Mouse (Mus musculus) neural tube, embryonic 12.5 days (tissue): ENCODE results near the gene Cnot4. TPM values are rescaled to one million over a fixed set of nuclear protein-coding genes. Genes with fewer than 3 reads are reported as not detected.
"Not testable (repeated sequence)": the region's sequence is repeated elsewhere in the genome, so short reads cannot be mapped to it uniquely, and the experiment has no call there.

Experiments used
- ATAC-seq: fragments of 200-750 bp; cut with Nextera tagmentation; 2 replicates; pipeline ENCODE4 v1.8.0; 2017; ENCODE audit warnings: low read depth, mild to moderate bottlenecking, moderate TSS enrichment, moderate library complexity; ENCODE audit not compliant: low FRiP score
- H3K27ac ChIP-seq: fragments of 300-500 bp; sonication (generic); 2 replicates; pipeline ENCODE4 v1.5.1; 2016
- H3K27me3 ChIP-seq: fragments of 300-500 bp; sonication (generic); replicated peaks from 2 replicates; pipeline ENCODE4 v1.6.1; 2016; ENCODE audit warnings: mild to moderate bottlenecking
- H3K36me3 ChIP-seq: fragments of 300-500 bp; sonication (generic); 2 replicates; pipeline ENCODE4 v1.6.1; 2016; ENCODE audit warnings: mild to moderate bottlenecking
- H3K4me1 ChIP-seq: fragments of 300-500 bp; sonication (generic); 2 replicates; pipeline ENCODE4 v1.6.1; 2016
- H3K4me2 ChIP-seq: fragments of 300-500 bp; sonication (generic); replicated peaks from 2 replicates; pipeline ENCODE4 v1.6.1; 2016; ENCODE audit warnings: mild to moderate bottlenecking
- H3K4me3 ChIP-seq: fragments of 300-500 bp; sonication (generic); 2 replicates; pipeline ENCODE4 v1.5.1; 2016
- H3K9ac ChIP-seq: fragments of 300-500 bp; sonication (generic); 2 replicates; pipeline ENCODE4 v1.6.1; 2016; ENCODE audit warnings: mild to moderate bottlenecking
- H3K9me3 ChIP-seq: fragments of 300-500 bp; sonication (generic); 2 replicates; pipeline ENCODE4 v1.6.1; 2016; ENCODE audit warnings: mild to moderate bottlenecking
- WGBS: fragments of 180-500 bp; shearing (Covaris S2); methylation state at CpG from one replicate; pipeline ENCODE4 v1.1.7; 2016; 5-methylcytosine and 5-hydroxymethylcytosine counted together
- polyA plus RNA-seq: library from polyadenylated mRNA; unstranded; fragments of >200 nt; fragmentation: Nextera tagmentation; extraction: Ambion mirVana; gene quantifications from 2 replicates; pipeline ENCODE4 v1.2.1, GENCODE M21; 2016

The Cnot4 gene
- 32.0 and 33.1 TPM in 2 replicates for polyA plus RNA-seq

DNA sequence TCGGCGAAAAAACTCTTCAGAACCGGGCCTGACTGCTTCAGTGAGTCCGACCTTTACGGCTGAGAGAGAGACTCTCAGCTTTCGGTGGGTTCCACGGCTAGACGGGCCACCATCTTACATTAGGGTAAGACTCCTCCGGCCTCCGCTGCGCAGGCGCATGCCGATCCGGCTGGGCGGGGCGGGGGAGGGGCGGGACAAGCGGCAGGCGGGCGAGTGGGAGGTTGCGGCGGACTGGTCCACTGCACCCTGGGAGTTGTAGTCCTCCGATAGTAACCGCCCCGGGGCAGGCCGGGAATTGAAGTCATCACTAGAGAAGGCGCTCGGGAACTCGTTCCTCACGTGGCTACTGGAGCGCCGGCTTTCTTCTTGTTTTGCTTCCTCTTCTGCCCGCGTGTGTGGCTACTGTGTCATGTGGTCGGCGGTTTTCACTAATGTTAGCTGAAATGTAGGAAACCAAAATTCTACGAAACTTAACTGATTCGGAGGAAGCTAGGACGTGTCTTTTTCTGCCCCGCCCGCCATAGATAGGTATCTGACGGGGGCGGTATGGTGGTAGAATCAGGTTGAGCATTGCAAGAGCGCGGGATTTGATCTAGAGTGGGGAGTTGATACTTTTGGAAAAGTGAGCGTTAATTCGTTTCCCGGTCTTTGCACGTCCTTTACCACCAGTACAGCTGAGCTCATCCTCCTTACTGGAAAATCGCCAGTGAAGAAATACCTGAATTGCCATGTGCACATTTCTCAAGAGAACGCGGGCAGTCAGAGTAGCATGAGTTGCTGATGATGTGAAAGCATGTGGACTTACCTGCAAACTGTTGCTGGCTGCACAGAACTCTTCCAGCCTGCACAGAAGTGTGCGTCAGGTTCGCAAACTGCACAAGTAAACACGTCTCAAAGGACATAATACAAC lies at the start of gene Cnot4:
Gene Cnot4, minus strand, starts transcription at position 146 of the 910 bp plus-strand sequence.
- under 1% methylated on average over 55 of the region's 55 CpGs for WGBS
- peak within 1 kb of the TSS; percentile 69; the same call in 1 of the 2 replicates for H3K27ac ChIP-seq
- no peaks in the 10 kb centered on the region for H3K36me3 ChIP-seq
- peak; percentile 99 for ATAC-seq
- peak within 1 kb of the TSS; percentile 64 for H3K4me3 ChIP-seq
- H3K4me1 ChIP-seq: peaks cover 9% of the 10 kb centered on the region
- H3K27me3 ChIP-seq: no peaks in the 10 kb centered on the region
- no peaks in the 10 kb centered on the region for H3K9me3 ChIP-seq
- peak within 1 kb of the TSS; percentile 78 for H3K9ac ChIP-seq
- peak within 1 kb of the TSS; percentile 81 for H3K4me2 ChIP-seq

DNA sequence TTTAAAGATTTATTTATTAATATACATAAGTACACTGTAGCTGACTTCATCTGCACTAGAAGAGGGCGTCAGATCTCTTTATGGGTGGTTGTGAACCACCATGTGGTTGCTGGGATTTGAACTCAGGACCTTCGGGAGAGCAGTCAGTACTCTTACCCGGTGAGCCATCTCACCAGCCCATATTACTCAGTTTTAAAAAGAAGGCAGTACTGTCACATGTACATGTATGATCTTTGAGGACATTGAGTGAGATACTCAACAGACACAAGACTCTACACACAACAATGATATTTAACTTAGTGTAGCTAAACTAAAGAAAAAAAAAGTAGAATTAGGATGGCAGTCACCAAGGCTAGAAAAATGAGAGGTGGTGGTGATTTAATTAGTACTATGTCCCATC lies 45.8 kb upstream of the Cnot4 start:
- not testable (repeated sequence) for H3K4me2 ChIP-seq, H3K4me1 ChIP-seq, H3K9ac ChIP-seq, H3K9me3 ChIP-seq, H3K36me3 ChIP-seq, ATAC-seq, H3K27me3 ChIP-seq, H3K4me3 ChIP-seq, H3K27ac ChIP-seq
- 92% methylated on average over 3 of the region's 3 CpGs for WGBS

- peak overlapping the region; percentile 82 for H3K4me2 ChIP-seq
- H3K27me3 ChIP-seq: no peaks in the 10 kb centered on the region
- H3K36me3 ChIP-seq: no peaks in the 10 kb centered on the region
- H3K27ac ChIP-seq: peak overlapping the region; percentile 89
- peaks cover 3% of the 10 kb centered on the region; the same call in 1 of the 2 replicates for H3K4me1 ChIP-seq
- H3K9me3 ChIP-seq: no peaks in the 10 kb centered on the region
- under 1% methylated on average over 69 of the region's 69 CpGs for WGBS
- ATAC-seq: peak; percentile 81
- peak overlapping the region; percentile 85 for H3K4me3 ChIP-seq
- peak overlapping the region; percentile 83 for H3K9ac ChIP-seq
Observed at GRCm38 (mm10) chr6:35177650-35178272, 44.2 kb upstream of the Cnot4 start.

DNA sequence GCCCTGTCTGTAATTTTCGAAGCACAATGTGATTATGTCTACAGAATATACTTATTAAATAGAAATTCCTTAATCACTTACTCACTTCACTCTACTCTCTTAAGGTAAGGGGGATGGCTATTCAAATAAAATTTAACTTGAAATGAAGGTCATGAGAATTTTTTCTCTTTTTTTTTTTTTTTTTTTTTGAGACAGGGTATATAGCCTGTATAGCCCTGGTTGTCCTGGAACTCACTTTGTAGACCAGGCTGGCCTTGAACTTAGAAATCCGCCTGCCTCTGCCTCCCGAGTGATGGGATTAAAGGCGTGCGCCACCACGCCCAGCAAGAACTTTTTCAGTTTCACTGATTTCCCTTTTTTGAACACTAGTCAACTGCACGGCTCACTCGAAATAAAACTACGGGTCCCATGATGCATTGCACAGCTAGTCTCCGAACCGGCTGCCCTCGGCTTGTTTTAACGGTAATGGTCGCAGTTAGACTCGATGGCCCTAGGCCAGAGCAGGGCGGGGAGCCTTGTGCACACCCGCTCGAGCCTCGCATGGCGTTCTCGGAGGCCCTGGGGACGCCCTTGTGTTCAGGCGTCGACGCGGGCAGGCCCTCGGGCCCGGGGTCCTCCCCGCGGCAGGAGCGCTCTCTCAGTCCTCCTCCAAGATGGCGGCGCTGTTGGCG lies 43.6 kb upstream of the Cnot4 start, which contains the start of gene Nup205:
Gene Nup205, plus strand, starts transcription at position 443 of the 671 bp plus-strand sequence.
- ATAC-seq: peak; percentile 91
- Histone ChIP-seq H3K4me1 (peaks cover 3% of the 10 kb centered on the region; the same call in 1 of the 2 replicates), H3K27ac (peak within 1 kb of the TSS; percentile 89), H3K27me3 (no peaks in the 10 kb centered on the region), H3K4me2 (peak within 1 kb of the TSS; percentile 82), H3K4me3 (peak within 1 kb of the TSS; percentile 85), H3K9ac (peak within 1 kb of the TSS; percentile 83), H3K9me3 (no peaks in the 10 kb centered on the region), H3K36me3 (no peaks in the 10 kb centered on the region)
- WGBS: 4% methylated on average over 34 of the region's 34 CpGs

- Histone ChIP-seq H3K4me2 (no peak overlapping the region), H3K9ac (no peak overlapping the region), H3K36me3 (no peaks in the 10 kb centered on the region), H3K4me1 (no peaks in the 10 kb centered on the region), H3K27me3 (no peaks in the 10 kb centered on the region), H3K4me3 (no peak overlapping the region), H3K27ac (no peak overlapping the region), H3K9me3 (no peaks in the 10 kb centered on the region)
- 88% methylated on average over 4 of the region's 4 CpGs for WGBS
- no peak for ATAC-seq
Observed at GRCm38 (mm10) chr6:35173181-35173580, 39.7 kb upstream of the Cnot4 start.

- ATAC-seq, H3K4me1 ChIP-seq, H3K4me3 ChIP-seq, H3K9me3 ChIP-seq, H3K27ac ChIP-seq, H3K36me3 ChIP-seq, H3K4me2 ChIP-seq, H3K27me3 ChIP-seq, H3K9ac ChIP-seq: not testable (repeated sequence)
- WGBS: 68% methylated on average over 3 of the region's 3 CpGs
Observed at GRCm38 (mm10) chr6:35172028-35172427, 38.5 kb upstream of the Cnot4 start.

DNA sequence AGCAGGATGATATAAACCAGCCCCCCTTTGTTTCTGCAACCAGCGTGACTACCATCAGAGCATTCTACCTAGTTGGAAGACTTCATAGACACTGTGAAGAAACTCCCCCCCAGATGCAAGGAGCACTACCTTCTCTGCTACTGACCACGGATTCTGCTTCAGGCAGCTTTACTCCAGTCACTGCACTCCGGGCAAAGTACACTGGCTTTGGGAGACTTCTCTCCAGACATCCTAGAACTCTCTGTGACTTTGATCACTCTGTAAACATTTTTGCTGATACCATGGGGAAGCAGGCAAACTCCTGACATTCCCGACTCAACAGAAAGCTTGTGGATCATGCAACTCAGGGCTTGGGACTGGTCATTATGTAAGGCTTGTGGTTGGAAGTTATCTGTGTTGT lies 35.7 kb upstream of the Cnot4 start:
- Histone ChIP-seq H3K27me3 (no peaks in the 10 kb centered on the region), H3K4me3 (no peak overlapping the region), H3K27ac (no peak overlapping the region), H3K4me1 (no peaks in the 10 kb centered on the region), H3K9me3 (no peaks in the 10 kb centered on the region), H3K36me3 (no peaks in the 10 kb centered on the region), H3K9ac (no peak overlapping the region), H3K4me2 (no peak overlapping the region)
- ATAC-seq: no peak
- 88% methylated on average over 4 of the region's 4 CpGs for WGBS

GRCm38 (mm10) chr6:35154540-35154939 lies 21.0 kb upstream of the Cnot4 start:
- H3K4me3 ChIP-seq: no peak overlapping the region
- no peak overlapping the region for H3K9ac ChIP-seq
- no peaks in the 10 kb centered on the region for H3K36me3 ChIP-seq
- no peaks in the 10 kb centered on the region for H3K27me3 ChIP-seq
- H3K27ac ChIP-seq: no peak overlapping the region
- no peaks in the 10 kb centered on the region for H3K9me3 ChIP-seq
- no peaks in the 10 kb centered on the region for H3K4me1 ChIP-seq
- H3K4me2 ChIP-seq: no peak overlapping the region
- ATAC-seq: no peak

DNA sequence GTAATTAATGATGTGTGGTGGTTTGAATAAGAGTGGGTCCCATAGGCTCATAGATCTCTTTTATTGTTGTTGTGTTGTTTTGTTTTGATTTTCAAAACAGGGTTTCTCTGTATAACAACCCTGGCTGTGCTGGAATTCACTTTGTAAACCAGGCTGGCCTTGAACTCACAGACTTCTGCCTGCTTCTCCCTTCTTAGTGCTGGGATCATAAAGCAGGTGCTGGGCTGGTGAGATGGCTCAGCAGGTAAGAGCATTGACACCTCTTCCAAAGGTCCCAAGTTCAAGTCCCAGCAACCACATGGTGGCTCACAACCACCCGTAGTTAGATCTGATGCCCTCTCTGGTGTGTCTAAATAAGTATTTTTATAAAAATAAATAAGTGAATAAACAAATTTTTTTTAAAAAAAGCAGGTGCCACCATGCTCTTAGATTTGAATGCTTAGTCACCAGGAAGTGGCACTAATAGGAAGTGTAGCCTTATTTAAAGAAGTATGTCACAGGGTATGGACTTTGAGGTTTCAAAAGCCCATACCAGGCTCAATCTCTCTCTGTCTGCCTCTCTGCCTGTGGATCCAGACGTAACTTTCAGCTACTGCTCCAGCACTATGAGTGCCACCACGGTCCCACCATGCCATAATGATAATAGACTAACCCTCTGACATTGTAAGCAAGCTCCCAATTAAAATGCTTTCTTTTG lies 14.3 kb upstream of the Cnot4 start:
- H3K27ac ChIP-seq: no peak overlapping the region
- H3K4me2 ChIP-seq: no peak overlapping the region
- no peak overlapping the region for H3K4me3 ChIP-seq
- no peak for ATAC-seq
- H3K9me3 ChIP-seq: 0 out of 2 replicates have a peak, but pooled peaks cover 4% of the 10 kb centered on the region
- H3K4me1 ChIP-seq: no peaks in the 10 kb centered on the region
- no peaks in the 10 kb centered on the region for H3K27me3 ChIP-seq
- no peaks in the 10 kb centered on the region for H3K36me3 ChIP-seq
- no peak overlapping the region for H3K9ac ChIP-seq
- 80% methylated on average over 3 of the region's 3 CpGs for WGBS

- ATAC-seq: no peak
- Histone ChIP-seq H3K9me3 (0 out of 2 replicates have a peak, but pooled peaks cover 4% of the 10 kb centered on the region), H3K4me2 (no peak overlapping the region), H3K4me3 (no peak overlapping the region), H3K4me1 (no peaks in the 10 kb centered on the region), H3K27me3 (no peaks in the 10 kb centered on the region), H3K27ac (no peak overlapping the region), H3K36me3 (no peaks in the 10 kb centered on the region), H3K9ac (no peak overlapping the region)
- WGBS: 86% methylated on average over 2 of the region's 2 CpGs
Observed at GRCm38 (mm10) chr6:35145569-35145968, 12.0 kb upstream of the Cnot4 start.

DNA sequence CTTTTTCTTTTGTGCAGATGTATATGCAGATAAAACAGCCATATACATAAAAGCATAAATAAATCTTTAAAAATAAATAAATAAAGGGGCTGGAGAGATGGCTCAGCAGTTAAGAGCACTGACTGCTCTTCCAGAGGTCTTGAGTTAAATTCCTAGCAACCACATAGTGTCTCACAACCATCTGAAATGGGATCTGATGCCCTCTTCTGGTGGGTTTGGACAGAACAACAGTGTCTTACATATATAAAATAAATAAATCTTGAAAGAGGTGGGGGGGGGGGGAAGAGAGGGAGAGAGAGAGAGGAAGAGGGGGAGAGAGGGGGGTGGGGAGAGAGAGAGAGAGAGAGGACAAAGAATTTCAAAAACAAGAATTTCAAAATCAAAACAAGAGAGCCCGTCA lies 6.8 kb upstream of the Cnot4 start:
- no peak for ATAC-seq
- no peaks in the 10 kb centered on the region for H3K36me3 ChIP-seq
- H3K9ac ChIP-seq: no peak overlapping the region
- no peak overlapping the region for H3K27ac ChIP-seq
- H3K9me3 ChIP-seq: 0 out of 2 replicates have a peak, but pooled peaks cover under 1% of the 10 kb centered on the region
- 88% methylated on average over 1 of the region's 1 CpGs for WGBS
- no peaks in the 10 kb centered on the region for H3K27me3 ChIP-seq
- no peaks in the 10 kb centered on the region for H3K4me1 ChIP-seq
- H3K4me3 ChIP-seq: no peak overlapping the region
- no peak overlapping the region for H3K4me2 ChIP-seq
